Mouse (Mus musculus) liver, adult (tissue): ENCODE measurements around the gene Kcng3.

ENCODE experiments used
- GATA4 ChIP-seq: IDR thresholded peaks from 2 replicates; pipeline ENCODE4 v1.6.1; 2014; ENCODE audit warnings: mild to moderate bottlenecking, low read length; ENCODE audit not compliant: insufficient replicate concordance

Kcng3 gene

GRCm38 (mm10) chr17:83631783-83632652 lies at the start of gene Kcng3:
Kcng3 (minus strand) TSS chr17:83631895.
- no peak for TF ChIP-seq GATA4

DNA sequence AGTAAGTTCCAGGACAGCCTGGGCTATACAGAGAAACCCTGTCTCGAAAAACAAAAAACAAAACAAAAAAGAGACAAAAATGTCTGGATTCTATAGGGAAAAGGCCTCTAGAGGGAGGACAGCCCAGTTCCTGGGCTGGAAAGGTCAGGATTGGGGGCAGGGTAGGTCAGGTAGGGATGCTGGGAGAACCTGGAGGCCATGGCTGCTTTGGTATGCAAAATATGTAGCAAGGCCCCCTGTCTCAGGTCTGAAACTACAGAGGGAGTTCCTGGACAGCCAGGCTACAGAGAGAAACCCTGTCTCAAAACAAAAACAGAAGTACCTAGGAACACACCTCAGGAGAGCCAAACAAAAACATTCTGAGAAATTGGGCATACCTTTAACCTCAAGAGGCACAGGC lies 45.7 kb upstream of the Kcng3 start:
- no peak for TF ChIP-seq GATA4

DNA sequence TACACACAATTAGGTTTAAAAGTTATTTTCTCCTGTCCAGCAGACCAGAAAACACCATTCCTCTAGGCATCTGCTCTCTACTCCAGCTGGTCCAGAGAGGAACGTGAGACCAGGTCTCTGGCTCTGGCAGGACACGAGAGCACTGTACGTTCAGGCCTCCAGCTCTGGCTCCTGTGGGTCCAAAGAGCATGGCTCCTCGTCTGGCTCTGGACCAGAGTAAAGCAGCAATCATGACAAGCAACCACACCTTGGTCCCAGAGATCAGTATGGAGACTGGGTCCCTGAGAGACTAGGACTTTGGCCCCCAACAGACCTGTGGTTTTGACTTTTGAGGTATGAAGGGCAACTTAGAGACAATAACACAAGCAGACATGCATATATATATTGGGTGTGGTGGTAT lies 41.0 kb upstream of the Kcng3 start:
- no peak for TF ChIP-seq GATA4

- no peak for TF ChIP-seq GATA4
Measured at GRCm38 (mm10) chr17:83667934-83668690, 36.4 kb upstream of the Kcng3 start.

GRCm38 (mm10) chr17:83666597-83667287 lies 35.0 kb upstream of the Kcng3 start:
- no peak for TF ChIP-seq GATA4

- TF ChIP-seq GATA4, result no peak
Measured at GRCm38 (mm10) chr17:83664761-83665160, 33.1 kb upstream of the Kcng3 start.

DNA sequence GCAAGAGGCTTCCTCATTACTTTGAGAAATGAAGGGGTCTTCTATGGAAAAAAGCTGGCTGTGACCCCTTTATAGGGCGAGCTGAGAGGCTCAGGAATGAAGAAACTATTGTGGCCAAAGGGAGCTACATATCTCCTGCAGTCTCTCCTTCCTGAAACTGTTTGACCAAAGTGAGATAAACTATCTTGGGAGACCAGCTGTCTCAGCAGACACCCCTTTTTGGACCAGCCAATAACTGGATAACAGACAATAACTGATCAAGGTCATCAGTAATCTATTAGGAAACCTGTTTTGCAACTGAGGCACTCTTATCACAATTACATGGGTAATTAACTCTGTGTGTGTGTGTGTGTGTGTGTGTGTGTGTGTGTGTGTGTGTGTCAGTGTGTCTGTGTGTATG lies 27.2 kb upstream of the Kcng3 start:
- no peak for TF ChIP-seq GATA4

DNA sequence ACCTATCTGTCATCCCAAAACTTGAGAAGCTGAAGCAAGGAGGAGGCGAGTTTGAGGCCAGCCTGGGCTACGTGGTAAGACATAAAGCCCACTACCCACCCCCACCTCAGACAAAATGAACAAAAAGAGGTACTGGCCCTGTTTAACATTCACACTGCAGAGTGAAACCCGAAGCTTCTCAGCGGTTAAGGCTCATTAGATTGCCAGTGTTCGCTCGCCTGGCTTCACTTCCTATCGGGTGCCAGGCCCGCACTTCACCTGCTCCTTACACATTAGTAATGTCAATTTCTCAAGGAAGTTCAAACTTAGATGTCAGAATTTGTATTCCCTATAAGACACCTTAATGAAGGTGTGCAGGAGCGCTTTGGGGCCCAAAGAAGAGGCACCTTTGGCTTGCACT lies 25.7 kb upstream of the Kcng3 start:
- TF ChIP-seq GATA4, result no peak

DNA sequence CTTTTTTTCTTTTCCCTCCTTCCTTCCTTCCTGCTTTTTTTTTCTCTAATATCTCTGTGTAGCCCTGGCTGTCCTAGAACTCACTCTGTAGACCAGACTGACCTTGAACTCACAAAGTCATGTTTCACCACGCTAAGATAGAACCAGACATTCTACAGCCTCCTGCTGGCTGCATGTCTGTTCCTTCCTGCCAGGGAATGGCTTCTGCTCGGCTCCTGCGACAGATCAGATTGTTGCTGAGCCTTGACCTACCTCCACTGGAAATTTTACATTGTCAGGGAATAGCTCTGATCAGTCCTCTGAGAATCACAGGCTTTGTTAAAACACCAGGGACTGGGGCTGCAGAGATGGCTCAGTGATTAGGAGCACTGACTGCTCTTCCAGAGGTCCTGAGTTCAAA lies 24.0 kb upstream of the Kcng3 start:
- TF ChIP-seq GATA4, result no peak

- no peak for TF ChIP-seq GATA4
Measured at GRCm38 (mm10) chr17:83654651-83655136, 23.0 kb upstream of the Kcng3 start.

DNA sequence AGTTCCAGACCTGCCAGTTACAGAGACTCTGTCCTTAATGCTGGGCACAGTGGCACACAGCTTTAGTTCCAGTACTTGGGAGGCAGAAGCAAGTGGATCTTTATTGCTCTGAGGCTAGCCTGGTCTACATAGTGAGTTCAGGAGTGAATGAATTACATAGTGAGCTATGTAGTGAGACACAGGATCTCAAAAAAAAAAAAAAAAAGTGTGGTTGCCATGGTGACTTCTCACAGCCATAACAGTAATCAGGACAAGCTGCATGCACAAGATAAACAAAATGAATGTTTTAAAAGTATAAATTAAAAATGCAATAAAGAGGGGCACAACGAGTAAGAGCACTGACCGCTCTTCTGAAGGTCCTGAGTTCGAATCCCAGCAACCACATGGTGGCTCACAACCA lies 21.9 kb upstream of the Kcng3 start:
- no peak for TF ChIP-seq GATA4

- TF ChIP-seq GATA4, result no peak
Measured at GRCm38 (mm10) chr17:83650932-83651682, 19.4 kb upstream of the Kcng3 start.

- TF ChIP-seq GATA4, result no peak
Measured at GRCm38 (mm10) chr17:83649986-83650385, 18.3 kb upstream of the Kcng3 start.

DNA sequence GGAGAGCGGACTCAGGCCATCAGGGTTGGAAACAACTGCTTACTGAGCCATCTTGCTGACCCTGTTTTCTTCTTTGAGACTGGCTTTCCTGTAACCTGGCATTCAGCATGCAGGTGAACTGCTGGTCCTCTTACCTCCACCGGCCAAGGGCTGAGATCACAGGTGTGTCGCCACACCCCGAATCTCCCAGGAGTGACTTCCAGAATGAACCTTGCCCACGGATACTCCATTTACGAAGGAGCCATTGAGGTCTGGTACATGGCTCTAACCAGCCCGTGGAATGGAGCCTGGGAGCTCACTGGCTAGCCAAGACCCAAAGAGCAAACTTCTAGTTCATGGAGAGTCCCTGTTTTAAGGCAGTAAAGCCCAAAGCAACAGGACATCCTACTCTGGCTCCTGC lies 15.7 kb upstream of the Kcng3 start:
- no peak for TF ChIP-seq GATA4
